Mouse (Mus musculus) CD4-positive, CD25-positive, alpha-beta regulatory T cell, adult 9 weeks (primary cell): ENCODE results near the gene Edc4. TPM values are rescaled to one million over a fixed set of nuclear protein-coding genes. Genes with fewer than 3 reads are reported as not detected.

Experiments
- polyA plus RNA-seq: library from polyadenylated mRNA; unstranded; fragments of 100-300 nt; shearing (Covaris generic); gene quantifications from one replicate; pipeline ENCODE4 v1.2.1, GENCODE M21; 2017

Edc4 gene
- polyA plus RNA-seq: 105 TPM

DNA sequence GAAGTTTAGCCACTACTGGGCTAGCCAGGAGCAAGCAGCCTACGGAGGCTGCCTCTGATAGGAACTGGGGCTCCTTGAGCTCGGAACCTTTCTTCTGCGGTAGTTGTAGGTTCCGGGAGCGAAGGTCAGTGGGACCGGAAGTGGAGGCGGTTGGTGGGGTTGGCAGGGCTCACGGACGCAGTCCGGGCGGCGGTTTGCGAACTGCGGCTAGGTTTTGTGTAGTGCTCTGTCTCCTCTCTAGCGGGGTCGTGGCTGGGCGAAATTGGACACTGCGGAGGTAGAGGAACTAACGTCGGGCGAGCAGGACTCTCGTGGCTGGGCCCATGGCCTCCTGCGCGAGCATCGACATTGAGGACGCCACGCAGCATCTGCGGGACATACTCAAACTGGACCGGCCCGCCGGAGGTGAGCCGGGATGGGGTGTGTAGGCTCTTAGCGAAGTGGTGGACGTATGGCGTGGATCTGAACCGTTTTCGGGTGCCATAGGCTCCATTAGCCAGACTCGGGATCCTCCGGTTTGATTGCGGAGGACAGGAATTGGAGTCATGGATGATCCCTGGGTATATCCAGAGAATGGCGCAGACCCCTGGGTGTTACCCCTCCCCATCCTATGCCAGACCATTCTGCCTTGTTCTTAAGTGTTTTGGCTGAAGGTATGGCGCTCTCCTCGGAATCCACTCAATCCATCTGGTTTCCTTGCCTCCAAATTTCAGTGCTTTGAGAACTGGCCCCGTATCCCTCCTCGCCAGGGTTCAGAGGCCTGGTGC lies at the start of gene Edc4:
Gene Edc4 (plus strand): TSS at position 128 of the 767 bp plus-strand sequence.

DNA sequence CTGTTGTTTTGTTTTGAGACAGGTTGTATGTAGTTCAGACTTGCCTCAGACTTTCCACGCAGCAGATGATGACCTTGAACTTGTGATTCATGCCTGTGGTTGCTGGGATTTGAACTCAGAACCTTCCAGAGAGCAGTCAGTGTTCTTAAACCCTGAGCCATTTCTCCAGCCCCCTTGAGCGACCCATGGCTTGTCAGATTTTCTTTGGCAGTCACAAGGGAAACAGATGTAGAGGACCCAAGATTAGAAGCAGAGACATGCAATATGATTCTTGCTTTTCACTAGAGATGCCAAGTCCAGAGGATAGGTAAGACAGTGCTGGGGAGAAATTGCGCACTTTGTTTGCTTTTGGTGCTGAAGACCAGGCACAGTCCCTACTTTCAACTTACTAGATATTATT lies 27.5 kb upstream of the Edc4 start, which contains the start of gene Cenpt:
Gene Cenpt (minus strand): TSS at position 101 of the 400 bp plus-strand sequence.

DNA sequence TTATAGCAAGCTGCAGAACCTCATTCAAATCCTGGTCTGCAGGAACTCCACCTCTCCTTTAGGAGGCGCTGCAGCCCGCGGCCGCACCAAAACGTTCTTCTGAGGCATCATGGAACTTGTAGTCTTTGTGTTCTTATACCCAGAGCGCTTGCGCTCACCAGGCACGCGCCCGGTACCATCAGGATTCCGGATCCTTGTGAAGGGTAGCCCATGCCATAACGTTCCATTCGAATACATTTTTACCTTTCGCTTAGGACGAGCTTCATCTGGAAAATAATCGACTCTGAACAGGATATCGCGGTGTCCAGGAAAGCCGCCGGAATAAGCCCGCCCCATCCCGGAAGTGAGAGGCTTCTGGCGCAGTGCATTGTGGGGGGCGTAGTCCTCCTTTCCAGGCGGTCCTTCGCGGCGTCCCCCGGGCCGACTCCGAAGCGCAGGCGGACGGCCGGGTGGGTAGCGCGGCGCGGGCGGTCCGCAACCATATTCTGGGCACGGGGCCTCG lies 25.9 kb upstream of the Edc4 start, which contains the start of gene Thap11:
Gene Thap11 (plus strand): TSS at position 418 of the 502 bp plus-strand sequence.

DNA sequence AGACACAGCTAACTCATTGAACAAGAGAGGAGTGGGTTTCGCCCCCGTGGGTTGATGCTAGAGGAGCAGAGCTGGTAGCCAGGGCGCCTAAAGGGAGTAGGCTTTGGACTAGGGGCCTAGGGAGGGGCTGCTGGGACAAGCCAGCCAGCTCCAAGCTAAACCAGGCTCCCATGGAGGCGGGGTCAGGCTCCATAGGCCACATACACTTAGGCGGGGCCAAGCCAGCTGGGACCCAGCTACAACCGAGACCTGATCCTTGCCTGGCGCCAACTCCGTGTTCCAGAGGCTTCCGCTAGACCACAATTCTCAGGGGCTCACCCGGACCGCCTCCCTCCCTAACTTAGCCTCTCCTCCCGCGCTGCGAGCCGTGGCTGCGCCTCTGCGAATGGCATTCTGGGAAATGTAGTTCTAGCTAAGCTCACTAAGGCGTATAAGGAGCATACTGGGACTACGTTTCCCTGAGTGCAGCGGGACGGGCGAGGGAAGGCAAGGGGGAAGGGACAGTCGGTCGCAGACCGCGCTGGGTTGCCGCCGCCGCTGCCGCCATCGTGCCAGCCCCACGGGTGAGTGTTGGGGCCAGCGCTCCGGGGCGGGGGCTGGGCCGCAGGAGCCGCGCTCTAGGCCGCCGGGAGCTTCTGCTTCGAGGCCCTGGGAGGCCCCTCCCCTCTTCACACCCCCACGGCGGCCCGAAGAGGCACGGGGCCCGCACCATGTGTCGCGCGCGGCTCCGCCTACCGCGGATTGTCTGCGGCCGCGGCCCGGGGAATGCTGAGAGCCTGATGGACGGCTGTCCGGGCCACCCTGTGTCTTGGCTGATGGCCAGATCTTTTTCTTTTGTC lies 20.3 kb upstream of the Edc4 start, which contains the start of gene Nutf2:
Gene Nutf2 (plus strand): TSS at position 438 of the 839 bp plus-strand sequence.

DNA sequence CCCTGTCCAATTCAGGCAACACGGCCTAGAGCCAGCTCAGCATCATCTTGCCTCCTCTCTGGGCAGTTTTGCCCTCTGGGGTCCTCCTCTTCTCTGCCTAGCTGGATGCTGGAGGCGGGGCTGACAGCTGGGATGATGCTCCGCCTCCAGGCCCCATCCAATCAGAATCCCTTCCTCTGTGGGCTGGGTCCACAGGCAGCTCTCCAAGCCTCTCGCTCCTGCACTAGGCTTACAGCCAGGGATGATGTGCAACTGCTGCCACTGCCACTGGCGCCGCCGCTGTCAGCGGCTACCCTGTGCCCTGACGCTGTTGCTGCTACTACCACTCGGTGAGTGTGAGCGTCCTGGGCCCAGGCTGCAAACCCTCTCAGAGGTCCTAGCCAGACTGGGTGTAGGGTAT lies 12.7 kb downstream of the Edc4 start, which contains the start of gene Nrn1l:
Gene Nrn1l (plus strand): TSS at position 229 of the 400 bp plus-strand sequence.

DNA sequence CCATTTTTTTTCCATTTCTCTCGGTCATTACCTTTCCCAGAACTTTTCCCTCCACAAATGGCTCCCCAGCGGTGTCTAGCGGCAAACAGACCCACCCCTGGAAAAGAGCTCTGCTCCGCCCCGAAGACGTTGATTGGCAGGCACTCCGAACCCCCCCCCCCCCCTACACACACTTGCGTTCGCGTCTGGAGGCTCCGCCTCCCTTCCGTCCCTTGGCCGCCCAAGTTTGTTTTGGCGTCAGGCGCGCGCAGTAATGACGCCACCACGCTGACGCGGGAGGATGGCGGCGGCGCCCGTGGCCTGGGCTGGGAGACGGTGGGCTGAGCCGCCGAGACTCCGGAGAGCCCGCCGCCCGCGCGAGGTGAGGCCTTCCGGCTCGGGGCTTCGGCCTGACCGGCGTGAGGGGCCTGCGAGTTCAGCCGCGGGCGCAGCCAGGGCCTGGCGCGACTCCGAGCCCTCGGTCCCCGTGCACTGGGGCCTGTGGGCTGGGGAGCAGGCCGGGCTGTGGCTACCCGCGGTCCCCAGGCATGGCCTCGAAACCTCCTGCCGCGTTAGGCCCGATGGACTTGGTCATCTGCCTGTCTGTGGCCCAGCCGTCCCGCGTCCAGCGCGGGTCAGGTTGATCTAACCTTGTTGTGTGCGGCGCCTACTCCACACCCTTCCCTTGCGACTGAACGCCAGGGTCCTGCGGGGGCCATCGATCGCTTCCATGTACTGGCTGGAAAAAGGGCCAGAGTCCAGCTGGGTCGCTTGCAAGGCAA lies 19.7 kb downstream of the Edc4 start, which contains the start of gene Pskh1:
Gene Pskh1 (plus strand): TSS at position 262 of the 761 bp plus-strand sequence.

DNA sequence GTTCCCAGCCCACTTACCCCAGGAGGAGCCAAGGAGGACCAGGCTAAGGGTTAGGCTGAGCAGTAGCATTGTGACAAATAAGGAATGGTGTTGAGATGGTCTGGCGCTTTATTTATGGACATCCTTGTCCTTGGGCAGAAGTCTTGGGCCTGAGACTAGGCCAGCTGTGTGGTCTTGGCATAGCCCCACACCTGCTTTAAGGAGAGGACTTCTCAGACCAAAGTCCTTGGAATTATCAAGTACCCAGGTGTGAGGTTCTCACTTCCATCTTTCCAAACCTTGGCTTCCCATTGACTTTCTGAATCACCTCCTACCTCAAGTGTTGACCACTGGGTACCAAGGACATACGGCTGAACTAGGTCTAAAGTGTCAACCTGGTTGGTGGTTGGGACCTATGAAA lies 53.1 kb downstream of the Edc4 start, which contains the start of gene Ctrl:
Gene Ctrl (minus strand): TSS at position 101 of the 400 bp plus-strand sequence.

DNA sequence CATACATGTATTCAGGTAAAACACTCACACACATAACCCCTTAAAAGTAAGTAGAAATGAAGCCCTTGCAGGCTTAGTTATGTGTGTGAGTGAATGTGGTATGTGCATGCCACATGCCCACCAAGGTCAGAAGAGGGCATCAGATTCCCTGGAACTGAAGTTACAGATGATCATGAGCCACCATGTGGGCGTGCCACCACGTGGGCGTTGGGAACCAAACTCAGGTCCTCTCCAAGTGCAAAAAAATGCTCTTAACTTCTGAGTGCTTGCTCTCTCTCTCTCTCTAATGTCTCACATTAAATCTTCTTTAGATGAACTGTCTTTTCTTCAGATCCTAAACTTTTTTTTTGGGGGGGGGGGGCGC lies 57.6 kb downstream of the Edc4 start, which contains the start of gene Psmb10:
Gene Psmb10 (minus strand): TSS at position 139 of the 364 bp plus-strand sequence.

DNA sequence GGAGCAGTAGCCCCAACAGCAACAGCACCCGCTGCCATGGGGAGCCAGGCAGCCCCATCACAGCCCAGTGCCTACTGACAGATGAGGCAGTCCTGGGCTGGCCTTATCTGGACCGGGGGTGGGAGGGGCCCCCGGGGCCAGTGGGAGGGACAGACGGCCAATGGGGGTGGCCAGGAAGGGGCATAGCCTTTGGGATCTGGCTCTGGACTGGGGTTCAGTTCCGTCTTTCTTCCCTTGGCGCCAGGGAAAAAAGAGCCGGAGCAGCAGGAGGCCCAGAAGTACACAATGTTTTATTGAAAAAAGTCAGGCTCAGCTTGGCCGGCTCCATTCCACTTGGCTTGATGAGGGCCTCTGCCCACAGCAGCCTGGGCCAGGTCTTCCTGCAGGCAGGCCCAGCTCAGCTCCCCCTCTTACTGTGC lies 62.6 kb downstream of the Edc4 start, which contains the start of gene Lcat:
Gene Lcat (minus strand): TSS at position 62 of the 419 bp plus-strand sequence.

Other genes starting within 250 kb of the Edc4 start
- gene Ctcf, start 244.3 kb upstream of the Edc4 start, polyA plus RNA-seq: 33.9 TPM
- 0.72 TPM for gene Agrp, start 243.5 kb upstream of the Edc4 start, polyA plus RNA-seq
- gene Carmil2, start 194.6 kb upstream of the Edc4 start, polyA plus RNA-seq: 12.1 TPM
- 95.6 TPM for gene Acd, start 179.8 kb upstream of the Edc4 start, polyA plus RNA-seq
- gene Pard6a, start 179.7 kb upstream of the Edc4 start, polyA plus RNA-seq: 10.6 TPM
- not detected for gene 4933405L10Rik, start 173.2 kb upstream of the Edc4 start, polyA plus RNA-seq
- 3.4 TPM for gene Enkd1, start 172.7 kb upstream of the Edc4 start, polyA plus RNA-seq
- gene Gfod2, start 122.2 kb upstream of the Edc4 start, polyA plus RNA-seq: 5.5 TPM
- 34.6 TPM for gene Ranbp10, start 53.5 kb upstream of the Edc4 start, polyA plus RNA-seq
- gene Tsnaxip1, start 53.1 kb upstream of the Edc4 start, polyA plus RNA-seq: not detected
- 20.2 TPM for gene Cenpt, start 27.6 kb upstream of the Edc4 start, polyA plus RNA-seq
- gene Thap11, start 25.7 kb upstream of the Edc4 start, polyA plus RNA-seq: 7.6 TPM
- gene Nutf2, start 20.3 kb upstream of the Edc4 start, polyA plus RNA-seq: 17.9 TPM
- 2.1 TPM for gene Nrn1l, start 12.7 kb downstream of the Edc4 start, polyA plus RNA-seq
- gene Pskh1, start 19.6 kb downstream of the Edc4 start, polyA plus RNA-seq: 28.0 TPM
- gene Ctrl, start 53.0 kb downstream of the Edc4 start, polyA plus RNA-seq: 2.8 TPM
- gene Psmb10, start 57.6 kb downstream of the Edc4 start, polyA plus RNA-seq: 552 TPM
- 0.55 TPM for gene Lcat, start 62.5 kb downstream of the Edc4 start, polyA plus RNA-seq
- gene Slc12a4, start 85.2 kb downstream of the Edc4 start, polyA plus RNA-seq: 7.0 TPM
- gene Dpep3, start 98.5 kb downstream of the Edc4 start, polyA plus RNA-seq: not detected
- gene Dus2, start 110.5 kb downstream of the Edc4 start, polyA plus RNA-seq: 26.0 TPM
- gene Dpep2nb, start 125.1 kb downstream of the Edc4 start, polyA plus RNA-seq: not detected
- 6.7 TPM for gene Ddx28, start 131.0 kb downstream of the Edc4 start, polyA plus RNA-seq
- 36.8 TPM for gene Nfatc3, start 178.0 kb downstream of the Edc4 start, polyA plus RNA-seq